Mouse (Mus musculus) thymus, adult 2 months (tissue): ENCODE results near the gene Tubg1.

Source experiments
- CTCF ChIP-seq: fragments of 200-500 bp; IDR thresholded peaks from 2 replicates; pipeline ENCODE4 v1.5.1; 2012; ENCODE audit warnings: mild to moderate bottlenecking, control low read depth, low read length, moderate library complexity, borderline replicate concordance; ENCODE audit not compliant: control insufficient read depth, poor library complexity, insufficient read depth; ENCODE audit errors: extremely low read depth
- POLR2A ChIP-seq: fragments of 200-500 bp; IDR thresholded peaks from 2 replicates; pipeline ENCODE4 v1.6.1; 2012; ENCODE audit warnings: mild to moderate bottlenecking, low read length, control low read depth, moderate library complexity; ENCODE audit not compliant: control insufficient read depth, poor library complexity, insufficient read depth; ENCODE audit errors: extremely low read depth

DNA sequence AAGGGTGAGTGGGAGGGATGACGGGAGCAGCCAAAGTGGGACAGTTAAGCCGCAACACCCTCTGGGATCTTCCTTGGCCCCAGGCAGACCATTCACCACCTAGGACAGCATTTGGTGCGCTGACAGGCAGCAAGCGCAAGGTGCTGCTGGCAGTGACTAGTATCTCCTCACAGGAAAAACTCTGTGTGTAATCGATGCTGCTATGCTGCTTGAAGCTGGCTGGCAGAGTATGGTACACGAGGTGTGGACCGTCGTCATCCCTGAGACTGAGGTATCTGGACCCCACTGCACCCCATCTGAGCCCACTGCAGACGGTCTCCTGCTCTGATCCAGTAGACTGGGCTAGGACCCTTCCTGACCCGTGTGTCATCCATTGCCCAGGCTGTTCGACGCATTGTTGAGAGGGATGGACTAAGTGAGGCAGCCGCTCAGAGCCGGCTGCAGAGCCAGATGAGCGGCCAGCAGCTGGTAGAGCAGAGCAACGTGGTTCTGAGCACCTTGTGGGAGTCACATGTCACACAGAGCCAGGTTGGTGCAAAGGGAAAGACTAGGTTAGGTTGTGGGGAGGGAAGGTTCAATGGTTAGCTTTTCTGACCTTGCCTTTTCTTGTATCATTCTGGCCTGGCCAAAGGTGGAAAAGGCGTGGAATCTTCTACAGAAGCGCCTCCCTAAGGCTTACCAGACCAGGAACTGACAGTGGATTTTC, 34.0 kb upstream of the Tubg1 start:
- TF ChIP-seq POLR2A (no peak), CTCF (no peak)
